ENCODE assay signal across 10 mouse cellular contexts in genomic region chr2:19445871-19446501, GRCm38 (mm10). TPM values are rescaled to one million over a fixed set of nuclear protein-coding genes. Genes with fewer than 3 reads are reported as not detected.
DNase-seq lines count a peak whose midpoint lies in the region; ATAC-seq lines count a peak whose summit lies in the region.
"Had no signal": no experiment of that assay in that cellular context is flagged by ENCODE, and none has a peak within 500 bp of the region (broad histone marks: within the 10 kb centered on the region; RNA-seq: fewer than 3 reads in every experiment).

No protein-coding gene starts in this region.

- H3K4me1 ChIP-seq in kidney, embryonic 14.5 days (ENCODE audit: control insufficient read depth, insufficient read depth, low read length) = 0 out of 2 replicates have a peak, but pooled peaks cover 3% of the 10 kb centered on the region
- peaks cover 28% of the 10 kb centered on the region for H3K4me1 ChIP-seq in embryonic facial prominence, embryonic 10.5 days
- peaks cover 22% of the 10 kb centered on the region for H3K4me1 ChIP-seq in hindbrain, embryonic 15.5 days (replicated peaks)
- H3K4me1 ChIP-seq in neural tube, embryonic 11.5 days (ENCODE audit: control insufficient read depth, insufficient read depth, low read length) = 0 out of 2 replicates have a peak, but pooled peaks cover 13% of the 10 kb centered on the region
- H3K4me1 ChIP-seq: liver, embryonic 13.5 days had no signal

- no peak for ATAC-seq in kidney, embryonic 14.5 days (ENCODE audit: low FRiP score, low TSS enrichment)
- no peak for ATAC-seq in hindbrain, embryonic 15.5 days (ENCODE audit: low FRiP score, low read depth)
- ATAC-seq in neural tube, embryonic 11.5 days (ENCODE audit: insufficient read depth, low FRiP score, low TSS enrichment) = no peak

- under 1% methylated on average over 66 of the region's 67 CpGs for WGBS in kidney, embryonic 14.5 days
- WGBS in embryonic facial prominence, embryonic 10.5 days = under 1% methylated on average over 67 of the region's 67 CpGs
- WGBS in hindbrain, embryonic 15.5 days = under 1% methylated on average over 67 of the region's 67 CpGs
- under 1% methylated on average over 60 of the region's 67 CpGs for WGBS in neural tube, embryonic 11.5 days

- H3K4me3 ChIP-seq in kidney, embryonic 14.5 days (ENCODE audit: low read length) = peak overlapping the region; percentile 31
- peak overlapping the region; percentile 48 for H3K4me3 ChIP-seq in embryonic facial prominence, embryonic 10.5 days
- H3K4me3 ChIP-seq in hindbrain, embryonic 15.5 days = peak overlapping the region; percentile 37
- peak overlapping the region; percentile 41 for H3K4me3 ChIP-seq in neural tube, embryonic 11.5 days (ENCODE audit: low read depth, low read length)
- H3K4me3 ChIP-seq: liver, embryonic 13.5 days had no signal

- H3K9me3 ChIP-seq in kidney, embryonic 14.5 days (ENCODE audit: control insufficient read depth, low read length) = no peaks in the 10 kb centered on the region
- no peaks in the 10 kb centered on the region for H3K9me3 ChIP-seq in embryonic facial prominence, embryonic 10.5 days
- H3K9me3 ChIP-seq in hindbrain, embryonic 15.5 days = no peaks in the 10 kb centered on the region
- no peaks in the 10 kb centered on the region for H3K9me3 ChIP-seq in neural tube, embryonic 11.5 days (ENCODE audit: control insufficient read depth, low read length)
- H3K9me3 ChIP-seq: liver, embryonic 13.5 days had no signal

- H3K4me2 ChIP-seq in kidney, embryonic 14.5 days (replicated peaks; ENCODE audit: low read depth, low read length) = peak overlapping the region; percentile 39
- H3K4me2 ChIP-seq in hindbrain, embryonic 15.5 days = peak overlapping the region; percentile 56
- peak overlapping the region; percentile 50 for H3K4me2 ChIP-seq in neural tube, embryonic 11.5 days (ENCODE audit: low read depth)
- H3K4me2 ChIP-seq: liver, embryonic 13.5 days had no signal

- H3K9ac ChIP-seq in kidney, embryonic 14.5 days (ENCODE audit: low read depth, low read length) = no peak overlapping the region
- H3K9ac ChIP-seq in hindbrain, embryonic 15.5 days = no peak overlapping the region
- peak overlapping the region; percentile 46 for H3K9ac ChIP-seq in neural tube, embryonic 11.5 days (ENCODE audit: low read length)
- H3K9ac ChIP-seq: liver, embryonic 13.5 days had no signal

- H3K27me3 ChIP-seq in kidney, embryonic 14.5 days (ENCODE audit: control insufficient read depth, insufficient read depth, low read length) = peaks cover 94% of the 10 kb centered on the region
- peaks cover 100% of the 10 kb centered on the region for H3K27me3 ChIP-seq in embryonic facial prominence, embryonic 10.5 days (replicated peaks; ENCODE audit: low read depth, poor library complexity, severe bottlenecking)
- H3K27me3 ChIP-seq in hindbrain, embryonic 15.5 days = peaks cover 91% of the 10 kb centered on the region
- H3K27me3 ChIP-seq in neural tube, embryonic 11.5 days (ENCODE audit: control insufficient read depth, insufficient read depth, low read length) = peaks cover 94% of the 10 kb centered on the region

- DNase-seq in kidney, adult 18-20 months = no peak
- peak; percentile 55 for DNase-seq in embryonic facial prominence, embryonic 10.5 days (ENCODE audit: low spot score)
- peak; percentile 66 for DNase-seq in neural tube, embryonic 11.5 days (ENCODE audit: low spot score)
- no peak for DNase-seq in layer of hippocampus, adult 18-20 months (ENCODE audit: low spot score in 2 of 2)
- DNase-seq in urinary bladder, postnatal 10 days (ENCODE audit: low spot score) = no peak
- DNase-seq in right cerebral cortex, adult 18-20 months = no peak
- DNase-seq: gastrocnemius, postnatal 25 days; liver, embryonic 13.5 days had no signal

- no peaks in the 10 kb centered on the region for H3K36me3 ChIP-seq in kidney, embryonic 14.5 days (ENCODE audit: control insufficient read depth, insufficient read depth, low read length)
- no peaks in the 10 kb centered on the region for H3K36me3 ChIP-seq in embryonic facial prominence, embryonic 10.5 days (replicated peaks)
- no peaks in the 10 kb centered on the region for H3K36me3 ChIP-seq in hindbrain, embryonic 15.5 days
- no peaks in the 10 kb centered on the region for H3K36me3 ChIP-seq in neural tube, embryonic 11.5 days (ENCODE audit: control insufficient read depth, insufficient read depth, low read length)
- H3K36me3 ChIP-seq: liver, embryonic 13.5 days had no signal

- no peak overlapping the region for H3K27ac ChIP-seq in kidney, embryonic 14.5 days (ENCODE audit: low read depth, low read length)
- H3K27ac ChIP-seq in embryonic facial prominence, embryonic 10.5 days (replicated peaks) = no peak overlapping the region
- no peak overlapping the region for H3K27ac ChIP-seq in hindbrain, embryonic 15.5 days (replicated peaks)
- H3K27ac ChIP-seq in neural tube, embryonic 11.5 days (ENCODE audit: low read depth, low read length) = no peak overlapping the region
- H3K27ac ChIP-seq: liver, embryonic 13.5 days had no signal

RNA-seq across cellular contexts. Expression of gene Ptf1a, which starts 0.5 kb away (rescaled TPM):
- polyA plus RNA-seq in kidney, embryonic 14.5 days (2014; fragmentation: Nextera tagmentation; extraction: Ambion mirVana) = not detected in 2 replicates
- polyA plus RNA-seq in embryonic facial prominence, embryonic 10.5 days (2016; fragmentation: Nextera tagmentation; extraction: Ambion mirVana) = 0.41 and 1.1 TPM in 2 replicates
- 1.4 and 2.7 TPM in 2 replicates for polyA plus RNA-seq in hindbrain, embryonic 15.5 days (2015; fragmentation: Nextera tagmentation; extraction: Ambion mirVana)
- polyA plus RNA-seq in neural tube, embryonic 11.5 days (2014; fragmentation: Nextera tagmentation; extraction: Ambion mirVana) = 13.0 and 13.6 TPM in 2 replicates
- total RNA-seq in layer of hippocampus, adult 18-20 months (2021) = not detected
- total RNA-seq: gastrocnemius, postnatal 25 days had no signal
- polyA plus RNA-seq: liver, embryonic 13.5 days had no signal

Comparison
In these comparisons a context has a peak if more than half of its experiments do, and no peak if none do; other contexts are left out.
1. DNase-seq: peak in embryonic facial prominence, embryonic 10.5 days (single experiment) and neural tube, embryonic 11.5 days (single experiment); none in kidney, adult 18-20 months (single experiment), layer of hippocampus, adult 18-20 months (0 of 2), urinary bladder, postnatal 10 days (single experiment) and right cerebral cortex, adult 18-20 months (single experiment).
2. Peak in every context shown above with its lines, with median percentiles within 50 percentile points of each other: H3K4me2 ChIP-seq and H3K4me3 ChIP-seq.